Mouse (Mus musculus): ENCODE data around the gene Mpv17l2. TPM values are rescaled to one million over a fixed set of nuclear protein-coding genes. Genes with fewer than 3 reads are reported as not detected.
A peak's percentile ranks its signal among the peaks of the same experiment; 100 is the strongest.

Gene Mpv17l2
- total RNA-seq, 2 experiments from 2014 or later = 6.4 to 9.6 TPM

DNA sequence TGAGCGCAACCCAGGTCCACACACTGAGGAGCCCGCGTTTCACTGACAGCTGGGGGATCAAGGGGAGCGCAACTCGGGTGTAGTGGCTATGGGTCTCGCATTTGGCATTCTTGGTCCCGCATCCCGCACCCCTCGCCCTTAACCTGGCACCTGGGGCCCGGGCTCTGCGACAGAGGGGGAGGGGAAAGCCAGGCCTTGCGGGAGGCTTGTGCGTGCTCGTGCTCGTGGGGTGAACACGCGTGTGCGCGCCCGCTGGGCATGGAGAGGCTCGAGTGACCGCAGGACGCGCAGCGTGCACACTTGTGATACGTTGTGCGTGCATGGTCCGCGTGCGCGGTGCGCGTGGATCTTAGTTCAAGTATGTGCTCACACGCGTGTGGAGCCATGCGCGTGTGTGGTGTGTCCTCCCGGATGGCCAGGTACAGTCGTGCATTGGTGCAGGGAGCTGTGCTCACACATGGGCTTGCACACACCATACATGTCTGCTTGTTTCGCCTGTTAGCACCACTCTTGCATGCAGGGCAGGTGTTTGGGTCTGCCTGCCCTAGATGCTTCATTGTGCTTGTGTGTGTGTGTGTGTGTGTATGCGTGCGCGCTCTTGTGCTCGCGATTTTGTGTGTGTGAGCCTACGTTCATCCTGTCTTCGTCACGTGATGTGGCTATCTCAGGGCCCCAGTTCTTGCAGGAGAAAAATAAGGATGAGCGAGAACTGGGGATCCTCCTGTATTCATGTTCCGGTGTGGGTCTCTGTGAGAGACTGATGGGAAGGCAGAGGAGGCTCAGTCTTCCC is 5.7 kb downstream of the Mpv17l2 start:
- ATAC-seq (replicated peaks; ENCODE audit: low FRiP score, poor library complexity, severe bottlenecking) = peak; percentile 26; the same call in 1 of the 2 replicates

- ATAC-seq (replicated peaks; ENCODE audit: low FRiP score, poor library complexity, severe bottlenecking) = peak; percentile 91
These were observed 6.5 kb downstream of the Mpv17l2 start, which contains the start of gene Rab3a for GRCm38 (mm10) chr8:70754043-70754870. TSS of gene Rab3a (plus strand) at chr8:70754679.

GRCm38 (mm10) chr8:70753151-70753550 is 7.6 kb downstream of the Mpv17l2 start:
- no peak for ATAC-seq (replicated peaks; ENCODE audit: low FRiP score, poor library complexity, severe bottlenecking)

DNA sequence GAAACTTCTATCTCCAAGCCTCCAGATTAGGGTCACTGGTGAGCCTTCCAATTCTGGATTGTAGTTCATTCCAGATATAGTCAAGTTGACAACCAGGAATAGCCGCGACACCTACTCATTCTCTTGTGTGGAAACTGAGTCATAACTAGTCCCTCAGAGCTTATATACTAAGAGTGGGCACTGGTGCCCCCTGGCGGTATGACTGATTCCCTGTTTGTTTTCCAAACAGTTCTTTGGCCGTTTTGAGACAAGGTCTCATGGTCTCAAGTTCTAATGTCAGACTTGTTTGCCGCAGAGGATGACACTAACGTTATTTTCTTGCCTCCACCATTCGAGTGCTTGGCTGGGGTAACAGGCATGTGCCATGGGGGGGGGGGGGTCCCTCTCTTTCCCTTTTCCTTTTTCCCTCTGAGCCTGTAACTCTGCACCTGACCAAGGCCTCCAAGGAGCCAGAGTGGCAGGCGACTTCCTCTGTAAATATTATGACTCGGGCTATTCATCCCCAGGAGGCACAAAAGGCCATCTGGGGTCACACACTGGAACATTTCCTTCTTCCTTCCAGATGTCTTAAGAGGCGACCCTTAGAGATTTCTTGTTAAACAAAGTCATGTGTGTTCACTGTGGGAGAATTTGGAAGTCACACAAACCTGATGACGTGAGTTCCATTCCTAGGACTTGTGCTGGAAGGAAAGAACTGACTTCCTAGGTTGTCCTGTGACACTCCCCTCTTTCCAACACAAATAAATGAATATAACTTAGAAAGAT is 8.6 kb downstream of the Mpv17l2 start:
- no peak for ATAC-seq (replicated peaks; ENCODE audit: low FRiP score, poor library complexity, severe bottlenecking)

DNA sequence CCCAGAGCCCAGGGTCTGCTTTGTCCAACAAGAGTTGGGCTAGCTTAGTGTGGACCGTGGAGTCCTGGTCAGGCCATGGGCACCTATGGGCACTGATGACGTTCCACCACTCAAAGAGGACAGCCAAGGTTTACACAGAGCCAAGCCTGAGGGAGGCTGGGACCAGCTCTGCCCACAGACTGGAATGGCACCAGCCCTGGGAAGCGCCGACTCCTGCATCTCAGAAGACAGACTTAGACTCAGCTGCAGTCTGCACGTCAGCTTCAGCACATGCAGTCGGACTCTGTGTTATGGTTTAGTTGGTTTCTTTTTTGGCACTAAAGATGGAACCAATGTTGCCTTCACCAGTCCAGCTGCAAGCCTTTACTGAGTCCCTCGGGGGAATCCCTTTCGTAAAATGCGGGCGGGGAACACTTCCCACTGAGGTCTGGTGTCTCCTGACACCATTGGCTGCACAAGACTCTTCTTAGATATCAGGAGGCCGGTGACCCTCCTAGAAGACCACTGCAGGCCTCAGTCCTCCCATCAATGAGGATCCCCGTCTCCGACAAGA is 10.5 kb downstream of the Mpv17l2 start:
- no peak for ATAC-seq (replicated peaks; ENCODE audit: low FRiP score, poor library complexity, severe bottlenecking)

- ATAC-seq (replicated peaks; ENCODE audit: low FRiP score, poor library complexity, severe bottlenecking) = 0 out of 2 replicates have a peak, but pooled peaks have one; percentile 3
These were observed 11.6 kb downstream of the Mpv17l2 start for GRCm38 (mm10) chr8:70749097-70749674.

- ATAC-seq (replicated peaks; ENCODE audit: low FRiP score, poor library complexity, severe bottlenecking) = no peak
These were observed 12.3 kb downstream of the Mpv17l2 start for GRCm38 (mm10) chr8:70748246-70749096.

DNA sequence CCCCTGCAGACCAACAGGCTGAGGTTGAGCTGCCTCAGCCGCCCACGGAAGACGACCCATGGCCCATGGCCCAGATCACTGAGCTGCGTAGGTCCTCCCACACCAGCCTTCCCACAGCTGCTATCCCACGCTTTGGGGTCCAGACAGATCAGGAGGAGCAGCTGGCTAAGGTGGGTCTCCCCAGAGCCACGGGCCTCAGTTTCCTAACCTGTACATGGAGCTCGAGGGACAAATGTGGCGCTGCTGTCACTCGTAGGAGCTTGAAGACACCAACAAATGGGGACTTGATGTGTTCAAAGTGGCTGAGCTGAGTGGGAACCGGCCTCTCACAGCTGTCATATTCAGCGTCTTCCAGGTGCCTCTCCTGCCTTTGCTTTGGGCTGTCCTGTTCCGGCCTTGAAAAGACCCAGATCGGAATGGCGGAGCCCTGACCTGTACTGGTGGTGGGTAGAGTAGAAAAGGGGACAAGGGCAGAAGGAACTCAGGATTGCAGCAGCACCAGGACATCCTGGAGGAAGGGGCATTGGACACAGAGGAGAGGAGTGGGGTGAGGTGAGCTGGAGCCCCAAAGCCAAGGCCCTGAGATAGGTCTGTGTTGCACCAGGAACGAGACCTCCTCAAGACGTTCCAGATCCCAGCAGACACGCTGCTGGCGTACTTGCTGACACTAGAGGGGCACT is 13.4 kb downstream of the Mpv17l2 start:
- ATAC-seq (replicated peaks; ENCODE audit: low FRiP score, poor library complexity, severe bottlenecking) = no peak

DNA sequence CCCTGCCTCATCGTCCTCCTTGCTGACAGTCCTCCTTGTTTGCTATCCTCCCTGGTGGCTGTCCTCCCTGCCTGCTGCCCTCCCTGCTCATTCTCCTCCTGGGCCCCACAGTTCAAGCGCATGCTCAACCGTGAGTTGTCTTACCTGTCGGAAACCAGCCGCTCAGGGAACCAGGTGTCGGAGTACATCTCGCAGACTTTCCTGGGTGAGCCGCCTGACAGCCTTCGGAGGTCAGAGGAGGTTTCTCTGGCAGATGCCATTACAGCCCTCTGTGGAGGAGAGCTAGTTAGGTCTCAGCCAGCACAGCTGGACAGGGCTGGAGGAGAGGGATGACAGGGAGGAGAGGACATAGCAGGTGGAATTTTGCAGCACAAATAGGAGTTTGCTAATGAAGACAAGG is 14.1 kb downstream of the Mpv17l2 start:
- ATAC-seq (replicated peaks; ENCODE audit: low FRiP score, poor library complexity, severe bottlenecking) = no peak

- no peak for ATAC-seq (replicated peaks; ENCODE audit: low FRiP score, poor library complexity, severe bottlenecking)
These were observed 15.0 kb downstream of the Mpv17l2 start for GRCm38 (mm10) chr8:70745691-70746220.

GRCm38 (mm10) chr8:70744806-70745205 is 15.9 kb downstream of the Mpv17l2 start:
- no peak for ATAC-seq (replicated peaks; ENCODE audit: low FRiP score, poor library complexity, severe bottlenecking)

- ATAC-seq (replicated peaks; ENCODE audit: low FRiP score, poor library complexity, severe bottlenecking) = no peak
These were observed 16.8 kb downstream of the Mpv17l2 start for GRCm38 (mm10) chr8:70743656-70744590.

- no peak for ATAC-seq (replicated peaks; ENCODE audit: low FRiP score, poor library complexity, severe bottlenecking)
These were observed 17.6 kb downstream of the Mpv17l2 start for GRCm38 (mm10) chr8:70742981-70743655.

- no peak for ATAC-seq (replicated peaks; ENCODE audit: low FRiP score, poor library complexity, severe bottlenecking)
These were observed 18.6 kb downstream of the Mpv17l2 start for GRCm38 (mm10) chr8:70742176-70742575.

DNA sequence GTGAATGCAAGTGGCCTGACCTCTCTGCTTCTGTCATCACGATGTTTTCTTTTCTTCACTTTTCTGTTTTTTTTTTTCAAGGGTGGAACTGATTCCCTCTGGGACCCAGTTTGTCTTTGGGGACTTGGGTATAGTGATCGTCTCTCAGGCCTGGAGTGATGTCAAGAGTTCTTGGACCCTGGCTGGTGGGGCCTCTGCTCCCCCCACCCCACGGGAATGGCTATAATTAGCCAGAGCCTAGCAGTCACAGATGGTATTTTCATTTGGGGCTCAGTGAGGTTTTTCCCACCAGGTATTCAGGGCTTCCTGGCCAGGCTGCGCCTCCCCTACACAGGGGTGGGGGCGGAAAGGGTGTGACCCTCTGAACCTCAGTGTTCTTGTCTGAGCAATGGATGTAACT is 19.1 kb downstream of the Mpv17l2 start:
- ATAC-seq (replicated peaks; ENCODE audit: low FRiP score, poor library complexity, severe bottlenecking) = no peak

DNA sequence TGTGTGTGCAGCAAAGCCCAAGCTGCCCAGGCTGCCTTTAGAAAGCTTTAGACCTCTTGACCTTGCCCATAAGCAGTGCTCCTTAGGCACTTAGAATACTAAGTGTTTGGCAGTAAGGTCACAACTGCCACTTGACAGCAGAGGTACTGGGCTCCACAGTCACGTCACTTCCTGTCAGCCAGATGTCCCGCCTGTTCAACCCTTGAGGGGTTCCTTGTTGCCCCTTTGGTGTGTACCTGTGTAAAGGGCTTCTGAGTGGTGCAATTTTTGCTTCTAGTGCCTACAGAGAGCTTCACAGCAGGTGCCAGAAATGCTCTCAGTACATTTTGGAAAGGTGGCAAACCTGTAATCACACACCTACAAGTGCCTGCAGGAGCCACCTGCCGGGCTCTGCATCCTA is 22.5 kb downstream of the Mpv17l2 start:
- ATAC-seq (replicated peaks; ENCODE audit: low FRiP score, poor library complexity, severe bottlenecking) = no peak

Measured in erythroblast, adult 5-6 weeks (primary cell).